Mouse (Mus musculus): Measurements from ENCODE around the gene Lxn.
A peak's percentile ranks its signal among the peaks of the same experiment; 100 is the strongest.

Lxn gene

DNA sequence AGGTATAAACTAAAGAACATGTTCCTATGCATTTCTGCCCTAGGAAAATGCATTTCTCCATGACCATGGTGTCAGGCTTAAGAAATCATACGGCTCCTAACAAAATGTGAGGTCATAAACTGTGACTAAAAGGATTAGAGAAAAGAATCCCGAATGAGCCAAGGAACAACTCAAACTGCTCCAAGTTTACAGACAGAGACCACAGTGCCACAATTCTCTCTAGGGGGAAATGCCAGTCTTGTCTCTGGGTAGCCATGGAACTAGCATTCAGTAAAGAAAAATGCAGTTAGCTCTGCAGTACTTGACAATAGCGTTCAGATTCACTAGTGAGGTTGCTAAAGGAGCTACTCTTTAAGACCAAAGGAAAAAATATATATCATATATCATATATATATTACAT lies 3.8 kb downstream of the Lxn start:
- no peak for DNase-seq (ENCODE audit: low spot score)

DNA sequence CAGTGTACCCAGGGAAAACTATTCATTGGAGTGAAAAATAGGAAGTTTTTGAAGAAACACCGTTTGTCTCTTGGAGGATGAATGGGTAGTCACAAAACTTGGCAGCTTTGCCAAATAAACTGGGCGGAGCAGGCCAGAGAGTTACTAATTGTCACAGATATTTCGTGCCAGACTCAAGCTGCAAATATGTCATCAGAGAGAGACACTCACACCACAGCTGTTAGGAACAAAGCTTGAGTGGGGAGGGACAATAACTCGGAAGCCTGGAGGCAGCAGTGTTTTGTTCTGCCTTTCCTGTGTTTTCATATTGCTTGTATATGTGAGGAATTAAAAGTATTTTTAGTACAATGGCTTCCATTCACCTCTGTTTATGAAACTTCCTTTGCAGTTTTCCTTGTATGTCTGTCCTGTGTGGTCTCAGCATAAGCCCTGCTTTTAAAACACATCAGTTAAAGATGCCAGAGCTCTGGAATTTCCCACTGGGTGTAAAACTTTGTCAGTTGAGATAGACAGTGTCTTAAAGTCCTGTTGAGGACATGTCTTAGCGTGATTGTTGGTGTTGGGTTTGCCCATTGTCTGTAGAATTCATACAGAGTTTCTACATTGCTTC lies 13.0 kb downstream of the Lxn start:
- no peak for DNase-seq (ENCODE audit: low spot score)

DNA sequence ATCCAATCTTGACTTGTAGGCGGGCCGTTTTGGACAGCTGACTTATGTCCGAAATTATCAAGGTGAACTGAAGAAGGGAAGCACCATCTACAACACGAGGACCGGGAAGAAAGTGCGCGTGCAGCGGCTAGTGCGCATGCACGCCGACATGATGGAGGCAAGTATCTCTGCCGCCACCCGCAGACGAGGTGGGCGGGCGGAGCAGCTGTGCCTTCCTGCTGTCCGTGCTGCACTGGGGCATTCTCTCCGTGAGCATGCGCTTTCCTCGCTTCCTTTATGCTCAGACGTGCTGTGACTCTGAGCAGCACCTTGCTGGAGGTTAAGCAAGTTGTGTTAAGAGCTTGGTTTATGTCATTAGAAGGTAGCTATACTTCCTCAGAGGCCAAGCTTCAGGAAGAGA lies 14.1 kb downstream of the Lxn start:
- no peak for DNase-seq (ENCODE audit: low spot score)

DNA sequence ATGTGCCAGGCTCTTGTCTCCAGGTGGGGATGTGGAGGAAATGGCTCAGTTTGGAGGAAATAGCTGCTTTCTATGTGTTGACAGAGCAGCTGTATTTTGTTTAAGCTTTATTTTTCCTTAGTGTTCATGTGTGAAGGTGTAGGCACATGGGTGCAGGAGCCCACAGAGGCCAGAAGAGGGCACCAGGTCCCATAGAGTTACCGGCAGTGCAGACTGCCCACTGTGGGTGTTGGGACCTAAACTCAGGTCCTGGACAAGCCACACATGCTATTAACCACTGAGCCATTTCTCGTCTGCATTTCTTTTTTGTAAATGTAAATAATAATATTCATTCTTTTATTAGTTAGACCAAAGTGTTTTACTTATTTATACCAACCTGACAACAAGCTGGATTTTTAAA lies 16.6 kb downstream of the Lxn start:
- DNase-seq (ENCODE audit: low spot score), result no peak

DNA sequence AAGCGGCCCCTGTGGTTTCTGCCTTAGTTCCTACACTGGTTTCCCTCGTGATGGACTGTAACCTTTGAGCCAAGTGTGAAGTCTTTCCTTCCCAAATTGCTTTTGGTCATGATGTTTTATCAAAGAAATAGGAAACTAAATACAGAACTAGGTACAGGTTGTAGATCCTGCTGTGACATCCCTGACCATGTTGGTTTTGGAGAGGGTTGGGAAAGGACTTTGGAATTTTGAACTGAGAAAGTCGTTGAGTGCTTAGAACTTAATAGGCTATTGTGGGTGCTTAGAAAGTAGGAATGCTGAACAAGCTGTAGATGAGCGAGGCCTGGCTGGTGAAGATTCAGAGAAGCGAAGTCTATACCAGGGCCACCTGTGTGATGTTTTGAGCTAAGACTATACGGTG lies 29.7 kb downstream of the Lxn start:
- DNase-seq (ENCODE audit: low spot score), result no peak

DNA sequence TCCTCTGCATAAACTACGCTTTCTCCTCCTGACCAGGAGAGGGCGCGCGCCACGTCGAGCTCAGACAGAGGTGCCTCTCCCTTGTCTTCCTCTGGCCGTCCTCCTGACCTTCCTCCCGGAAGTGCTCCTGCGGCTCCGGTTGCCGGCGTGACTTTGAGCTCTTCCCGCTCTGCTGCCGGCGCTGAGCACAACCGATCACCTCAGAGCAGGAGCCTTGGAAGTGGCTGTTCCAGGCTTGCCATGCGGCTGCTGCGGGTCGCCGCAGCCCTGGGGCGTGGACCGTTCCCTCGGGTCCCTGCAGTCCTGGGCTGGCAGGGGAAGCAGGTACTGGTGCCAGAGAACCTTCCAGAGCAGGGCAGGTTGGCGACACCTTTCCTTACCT lies 33.7 kb downstream of the Lxn start, which contains the start of gene Gfm1:
Gfm1 (plus strand) TSS at position 98 of the 382 bp plus-strand sequence.
- DNase-seq (ENCODE audit: low spot score), result peak; percentile 76

DNA sequence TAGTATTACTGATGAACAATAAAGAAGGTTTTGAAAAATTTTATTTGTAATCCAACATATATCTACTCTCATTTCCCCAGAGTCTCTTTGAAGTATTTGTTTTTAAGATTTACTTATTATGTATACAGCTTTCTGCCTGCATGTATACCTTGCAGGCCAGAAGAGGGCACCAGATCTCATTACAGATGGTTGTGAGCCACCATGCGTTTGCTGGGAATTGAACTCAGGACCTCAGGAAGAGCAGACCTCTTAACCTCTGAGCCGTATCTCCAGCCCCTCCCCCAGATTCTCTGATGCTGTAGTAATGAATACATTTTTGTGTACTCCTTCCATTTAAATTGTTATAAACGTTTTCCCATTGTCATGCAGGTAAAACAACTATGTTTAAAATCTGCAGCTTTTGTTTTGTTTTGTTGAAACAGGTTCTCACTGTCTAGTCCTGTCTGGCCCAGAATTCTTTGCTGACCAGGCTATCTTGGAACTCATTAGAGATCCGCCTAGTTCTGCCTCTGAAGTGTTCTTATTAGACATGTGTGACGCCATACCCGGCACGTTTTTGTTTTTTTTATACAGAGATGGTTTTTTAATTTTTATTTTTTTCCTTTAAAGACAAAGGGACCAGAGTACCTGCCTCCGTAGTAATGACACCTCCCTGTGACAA lies 34.3 kb downstream of the Lxn start:
- no peak for DNase-seq (ENCODE audit: low spot score)
